In the genomic region with DNA sequence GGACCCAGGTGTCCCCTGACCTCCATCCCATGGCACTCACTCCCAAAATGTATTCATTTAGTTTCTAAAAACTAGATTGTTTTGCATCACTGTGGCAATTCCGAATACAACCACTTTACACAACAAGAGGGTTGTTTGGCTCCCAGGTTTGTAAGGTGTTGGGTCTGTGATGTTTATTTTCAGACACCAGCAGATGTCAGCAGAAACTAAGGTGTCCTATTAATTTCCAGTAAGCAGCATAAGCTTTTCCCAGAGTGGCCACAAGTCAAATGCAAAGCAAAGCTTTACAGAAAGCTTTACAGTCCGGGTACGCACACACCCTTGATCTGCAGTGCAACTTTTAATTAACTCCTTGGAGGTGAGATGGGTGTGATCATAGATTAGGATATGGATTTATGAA, we compare ENCODE assay signal across 28 mouse cellular contexts. TPM values are rescaled to one million over a fixed set of nuclear protein-coding genes. Genes with fewer than 3 reads are reported as not detected.
A peak's percentile ranks its signal among the peaks of the same experiment; 100 is the strongest.
DNase-seq lines count a peak whose midpoint lies in the region; ATAC-seq and TF ChIP-seq lines count a peak whose summit lies in the region.
"Had no signal": no experiment of that assay in that cellular context is flagged by ENCODE, and none has a peak within 500 bp of the region (broad histone marks: within the 10 kb centered on the region; RNA-seq: fewer than 3 reads in every experiment).

No protein-coding gene starts in this region.

- no peaks in the 10 kb centered on the region for H3K9me3 ChIP-seq in neural tube, embryonic 15.5 days (replicated peaks)
- H3K9me3 ChIP-seq: heart, embryonic 15.5 days; limb, embryonic 12.5 days; liver, embryonic 15.5 days; midbrain, embryonic 12.5 days had no signal

- no peak for TF ChIP-seq EP300 in heart, adult 2 months (IDR thresholded peaks at IDR 0.05; ENCODE audit: insufficient read depth, low read depth, low read length)

- no peak overlapping the region for H3K27ac ChIP-seq in heart, adult 2 months
- no peak overlapping the region for H3K27ac ChIP-seq in kidney, adult 2 months (ENCODE audit: insufficient read depth, low read depth, low read length)
- no peak overlapping the region for H3K27ac ChIP-seq in neural tube, embryonic 15.5 days (replicated peaks)
- H3K27ac ChIP-seq: heart, embryonic 15.5 days; left cerebral cortex, adult 2 months; limb, embryonic 12.5 days; liver, embryonic 15.5 days; midbrain, embryonic 12.5 days had no signal

- TF ChIP-seq CTCF in heart, adult 2 months (IDR thresholded peaks at IDR 0.05) = peak; percentile 31
- no peak for TF ChIP-seq CTCF in kidney, adult 2 months (conservative IDR thresholded peaks at IDR 0.05; ENCODE audit: insufficient read depth, insufficient read length, low read depth, low read length)

- H3K4me3 ChIP-seq in heart, adult 2 months = no peak overlapping the region
- no peak overlapping the region for H3K4me3 ChIP-seq in kidney, adult 2 months (ENCODE audit: insufficient read depth, low read depth, low read length)
- no peak overlapping the region for H3K4me3 ChIP-seq in neural tube, embryonic 15.5 days (replicated peaks)
- H3K4me3 ChIP-seq: heart, embryonic 15.5 days; left cerebral cortex, adult 2 months; limb, embryonic 12.5 days; liver, embryonic 15.5 days; midbrain, embryonic 12.5 days had no signal

- peaks cover under 1% of the 10 kb centered on the region; the same call in 1 of the 2 replicates for H3K36me3 ChIP-seq in heart, adult 2 months (ENCODE audit: control insufficient read depth, insufficient read depth, low read length)
- H3K36me3 ChIP-seq in kidney, adult 2 months (ENCODE audit: control insufficient read depth, insufficient read depth, low read length) = peaks cover 4% of the 10 kb centered on the region
- H3K36me3 ChIP-seq in neural tube, embryonic 15.5 days = peaks cover 20% of the 10 kb centered on the region

- TF ChIP-seq POLR2A in heart, adult 2 months (IDR thresholded peaks at IDR 0.05; ENCODE audit: insufficient read depth, low read depth, low read length) = no peak
- TF ChIP-seq POLR2A in kidney, adult 2 months (IDR thresholded peaks at IDR 0.05; ENCODE audit: low read depth, low read length) = no peak

- no peak overlapping the region for H3K4me2 ChIP-seq in neural tube, embryonic 15.5 days
- H3K4me2 ChIP-seq: heart, embryonic 15.5 days; limb, embryonic 12.5 days; liver, embryonic 15.5 days; lung, embryonic 14.5 days; midbrain, embryonic 12.5 days had no signal

- DNase-seq in heart, adult 2 months = no peak
- DNase-seq in heart, adult 11 months = no peak
- DNase-seq in kidney, adult 2 months = peak; percentile 21
- no peak for DNase-seq in kidney, postnatal 10 days
- no peak for DNase-seq in neural tube, embryonic 10.5 days (ENCODE audit: extremely low spot score, low spot score)
- DNase-seq in lung, postnatal 25 days (ENCODE audit: low spot score) = no peak
- DNase-seq in thymus, adult 18-20 months = no peak
- DNase-seq: adrenal gland, postnatal 36 days; cerebellum, adult 11 months; cerebellum, adult 9-10 months; cerebellum, postnatal 36 days; gastrocnemius, postnatal 36 days; heart, postnatal 36 days; kidney, postnatal 14 days; lung, embryonic 14.5 days; lung, postnatal 14 days; retina, postnatal 1 day; right cerebral cortex, postnatal 14 days; thymus, postnatal 14 days had no signal

- ATAC-seq in neural tube, embryonic 15.5 days (ENCODE audit: low FRiP score) = peak; percentile 37; the same call in 1 of the 2 replicates
- ATAC-seq: CD4-positive, CD25-positive, alpha-beta regulatory T cell, adult 4 months; forebrain, embryonic 14.5 days; intestine, embryonic 16.5 days had no signal

- 82% methylated on average over 3 of the region's 3 CpGs for WGBS in heart, adult 2 months
- 71% methylated on average over 3 of the region's 3 CpGs for WGBS in kidney, adult 2 months
- 75% methylated on average over 3 of the region's 3 CpGs for WGBS in neural tube, embryonic 15.5 days

- H3K9ac ChIP-seq in heart, adult 2 months (ENCODE audit: low read depth, low read length) = no peak overlapping the region
- H3K9ac ChIP-seq in neural tube, embryonic 15.5 days (replicated peaks) = no peak overlapping the region
- H3K9ac ChIP-seq: heart, embryonic 15.5 days; limb, embryonic 12.5 days; liver, embryonic 15.5 days; lung, embryonic 14.5 days; midbrain, embryonic 12.5 days had no signal

- H3K27me3 ChIP-seq in heart, adult 2 months (ENCODE audit: control insufficient read depth, insufficient read depth, low read length) = no peaks in the 10 kb centered on the region
- H3K27me3 ChIP-seq in kidney, adult 2 months (replicated peaks; ENCODE audit: control insufficient read depth, insufficient read depth, low read length) = no peaks in the 10 kb centered on the region
- H3K27me3 ChIP-seq in neural tube, embryonic 15.5 days (replicated peaks) = no peaks in the 10 kb centered on the region
- H3K27me3 ChIP-seq: heart, embryonic 15.5 days; limb, embryonic 12.5 days; liver, embryonic 15.5 days; midbrain, embryonic 12.5 days had no signal

- H3K4me1 ChIP-seq in heart, adult 2 months (ENCODE audit: control insufficient read depth, insufficient read depth, low read length) = no peaks in the 10 kb centered on the region
- peaks cover 20% of the 10 kb centered on the region for H3K4me1 ChIP-seq in kidney, adult 2 months (ENCODE audit: control insufficient read depth, insufficient read depth, low read length)
- no peaks in the 10 kb centered on the region for H3K4me1 ChIP-seq in neural tube, embryonic 15.5 days
- H3K4me1 ChIP-seq: heart, embryonic 15.5 days; limb, embryonic 12.5 days; liver, embryonic 15.5 days; midbrain, embryonic 12.5 days had no signal

- H3K79me2 ChIP-seq in heart, adult 2 months (replicated peaks; ENCODE audit: control insufficient read depth, insufficient read depth, low read length) = no peaks in the 10 kb centered on the region

- intact Hi-C loops in heart, adult 2 months (cut with DNase I) = no loop called here

RNA-seq across cellular contexts. Expression of gene Arl14ep, which starts 12.6 kb away (rescaled TPM):
- total RNA-seq in heart, adult 2 months (2021) = 1 to 10 TPM; 9.0 to 9.6 TPM
- 3.7 and 8.1 TPM in 2 replicates for polyA plus RNA-seq in heart, adult 2 months (2012; rRNA removed)
- 5.7 and 6.7 TPM in 2 replicates for polyA plus RNA-seq in kidney, adult 2 months (2012; rRNA removed)
- polyA plus RNA-seq in neural tube, embryonic 15.5 days (2015; fragmentation: Nextera tagmentation; extraction: Ambion mirVana) = 29.9 and 34.8 TPM in 2 replicates
